Mouse (Mus musculus) brain, embryonic 14.5 days (tissue): Measurements from ENCODE around the gene Fer1l4.

Experiments
- CTCF ChIP-seq: fragments of 200-500 bp; IDR thresholded peaks from 2 replicates; pipeline ENCODE4 v1.5.1; 2012; ENCODE audit warnings: inconsistent platforms, mild to moderate bottlenecking, moderate library complexity, borderline replicate concordance; ENCODE audit not compliant: insufficient read depth, insufficient read length; ENCODE audit errors: extremely low read depth
- POLR2A ChIP-seq: fragments of 200-500 bp; IDR thresholded peaks from 2 replicates; pipeline ENCODE4 v1.6.1; 2012; ENCODE audit warnings: mild to moderate bottlenecking, inconsistent platforms, borderline replicate concordance; ENCODE audit not compliant: poor library complexity, insufficient read depth, insufficient read length, severe bottlenecking; ENCODE audit errors: extremely low read depth

DNA sequence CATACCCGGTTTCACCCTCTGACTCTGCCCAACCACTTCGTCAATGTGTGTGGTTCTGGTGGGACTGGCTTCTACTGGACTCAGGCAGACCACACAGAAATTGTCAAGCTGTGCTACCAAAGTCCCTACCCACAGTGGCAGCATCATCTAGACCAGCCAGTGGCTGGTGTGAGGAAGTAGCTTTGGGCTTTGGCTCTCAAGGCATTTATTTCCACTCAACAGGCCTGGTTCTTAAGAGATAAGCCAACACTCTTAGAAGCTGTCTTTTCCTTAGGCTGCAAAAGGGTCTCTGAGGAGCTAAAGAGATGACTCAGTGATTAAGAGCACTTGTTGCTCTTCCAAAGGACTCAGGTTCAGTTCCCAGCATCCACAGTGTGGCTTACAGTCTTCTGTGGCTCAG is 31.0 kb downstream of the Fer1l4 start:
- TF ChIP-seq CTCF, result no peak
- TF ChIP-seq POLR2A, result no peak
